ENCODE assay signal across 8 mouse cellular contexts in genomic region chr7:138940612-138941461, GRCm38 (mm10). TPM values are rescaled to one million over a fixed set of nuclear protein-coding genes. Genes with fewer than 3 reads are reported as not detected.
DNase-seq lines count a peak whose midpoint lies in the region; ATAC-seq lines count a peak whose summit lies in the region.

TSS of gene Jakmip3 (plus strand) at chr7:138940730.

- H3K4me3 ChIP-seq in midbrain, embryonic 12.5 days = peak within 1 kb of the TSS; percentile 48

- peak within 1 kb of the TSS; percentile 62 for H3K9ac ChIP-seq in midbrain, embryonic 12.5 days (replicated peaks)

- peak within 1 kb of the TSS; percentile 83 for H3K4me2 ChIP-seq in midbrain, embryonic 12.5 days (replicated peaks)

- H3K36me3 ChIP-seq in midbrain, embryonic 12.5 days = no peaks in the 10 kb centered on the region

- no peak within 1 kb of the TSS for H3K27ac ChIP-seq in midbrain, embryonic 12.5 days (replicated peaks)

- H3K9me3 ChIP-seq in midbrain, embryonic 12.5 days = 0 out of 2 replicates have a peak, but pooled peaks cover 4% of the 10 kb centered on the region

- peaks cover 64% of the 10 kb centered on the region for H3K27me3 ChIP-seq in midbrain, embryonic 12.5 days

- no peak for ATAC-seq in midbrain, embryonic 12.5 days (ENCODE audit: low FRiP score, low read depth)
- ATAC-seq in activated CD4-positive, CD25-positive, alpha-beta regulatory T cell, adult 4 months = no peak

- H3K4me1 ChIP-seq in midbrain, embryonic 12.5 days = peaks cover 13% of the 10 kb centered on the region

- peak; percentile 9 to 28 for DNase-seq in kidney, postnatal 4 days
- DNase-seq in kidney, postnatal 36 days = no peak
- DNase-seq in cerebellum, adult 8-10 months = peak; percentile 70
- peak in 1 of 2 experiments; percentile 78 for DNase-seq in frontal cortex, adult 2 months (ENCODE audit: extremely low spot score in 1 of 2, low spot score in 1 of 2)
- peak; percentile 49 for DNase-seq in layer of hippocampus, adult 9-11 months
- no peak for DNase-seq in lung, postnatal 10 days

- WGBS in midbrain, embryonic 12.5 days = under 1% methylated on average over 69 of the region's 78 CpGs

RNA-seq across cellular contexts. Expression of gene Jakmip3, which starts in this region (rescaled TPM):
- 41.0 and 43.0 TPM in 2 replicates for polyA plus RNA-seq in frontal cortex, adult 2 months (2012; rRNA removed)
- polyA plus RNA-seq in midbrain, embryonic 12.5 days (2016; fragmentation: Nextera tagmentation; extraction: Ambion mirVana) = 0.83 and 1.2 TPM in 2 replicates
- not detected for polyA plus RNA-seq in activated CD4-positive, CD25-positive, alpha-beta regulatory T cell, adult 4 months (2017; shearing (Covaris generic))

Comparison
In these comparisons a context has a peak if more than half of its experiments do, and no peak if none do; other contexts are left out.
1. RNA of gene Jakmip3 (polyA plus RNA-seq): 41.0 to 43.0 TPM in frontal cortex, adult 2 months; 0.83 to 1.2 TPM in midbrain, embryonic 12.5 days and not detected in activated CD4-positive, CD25-positive, alpha-beta regulatory T cell, adult 4 months; every median in the first group is over 10 times any median in the second.
2. DNase-seq: peak in kidney, postnatal 4 days (2 of 2), cerebellum, adult 8-10 months (single experiment) and layer of hippocampus, adult 9-11 months (single experiment); none in kidney, postnatal 36 days (0 of 2) and lung, postnatal 10 days (single experiment).